Comparison of ENCODE assay signal across 9 mouse cellular contexts in the genomic region with DNA sequence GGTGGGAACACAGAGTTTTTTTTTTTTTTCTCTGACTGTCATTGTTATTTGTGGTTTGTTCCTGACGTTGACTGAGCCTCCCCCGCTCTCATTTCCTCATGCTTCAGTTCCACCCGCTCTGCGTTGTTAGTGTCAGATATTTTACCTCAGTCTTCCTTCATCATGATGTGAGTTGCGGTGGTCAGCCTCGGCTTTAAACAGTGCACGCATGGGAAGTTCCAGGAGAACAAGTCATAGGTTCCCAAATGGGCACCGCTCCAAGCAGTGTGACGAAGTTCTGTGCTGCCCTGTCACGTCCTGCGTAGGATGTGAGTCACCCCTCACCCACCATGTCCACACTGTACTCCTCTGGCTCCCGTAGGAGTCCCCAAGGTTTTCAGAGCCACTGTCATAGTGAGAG. TPM values are rescaled to one million over a fixed set of nuclear protein-coding genes. Genes with fewer than 3 reads are reported as not detected.
DNase-seq lines count a peak whose midpoint lies in the region; ATAC-seq and TF ChIP-seq lines count a peak whose summit lies in the region.
"Had no signal": no experiment of that assay in that cellular context is flagged by ENCODE, and none has a peak within 500 bp of the region (broad histone marks: within the 10 kb centered on the region; RNA-seq: fewer than 3 reads in every experiment).

No protein-coding gene starts in this region.

- H3K4me1 ChIP-seq in liver, embryonic 11.5 days (replicated peaks; ENCODE audit: control insufficient read depth, insufficient read depth, low read length): no peaks in the 10 kb centered on the region
- H3K4me1 ChIP-seq in olfactory bulb, adult 2 months (ENCODE audit: control insufficient read depth, insufficient read depth, low read length): peaks cover 19% of the 10 kb centered on the region
- H3K4me1 ChIP-seq in midbrain, embryonic 10.5 days: no peaks in the 10 kb centered on the region
- H3K4me1 ChIP-seq: lung, embryonic 15.5 days had no signal

- no peak for TF ChIP-seq CTCF in olfactory bulb, adult 2 months (IDR thresholded peaks at IDR 0.05; ENCODE audit: insufficient read depth, low read depth, low read length)

- peak overlapping the region; percentile 42; the same call in 1 of the 2 replicates for H3K4me2 ChIP-seq in liver, embryonic 11.5 days
- H3K4me2 ChIP-seq: lung, embryonic 15.5 days had no signal

- WGBS in liver, embryonic 11.5 days: 45% methylated on average over 12 of the region's 12 CpGs
- WGBS in olfactory bulb, adult 2 months: 53% methylated on average over 12 of the region's 12 CpGs
- WGBS in midbrain, embryonic 10.5 days: 85% methylated on average over 12 of the region's 12 CpGs

- no peak overlapping the region for H3K4me3 ChIP-seq in liver, embryonic 11.5 days (ENCODE audit: low read depth, low read length)
- peak overlapping the region; percentile 9; the same call in 1 of the 2 replicates for H3K4me3 ChIP-seq in olfactory bulb, adult 2 months (ENCODE audit: insufficient read depth, low read depth, low read length)
- H3K4me3 ChIP-seq in midbrain, embryonic 10.5 days: no peak overlapping the region
- H3K4me3 ChIP-seq: lung, embryonic 15.5 days had no signal

- H3K36me3 ChIP-seq in liver, embryonic 11.5 days (ENCODE audit: control insufficient read depth, insufficient read depth, low read length): no peaks in the 10 kb centered on the region
- H3K36me3 ChIP-seq in midbrain, embryonic 10.5 days: no peaks in the 10 kb centered on the region
- H3K36me3 ChIP-seq: lung, embryonic 15.5 days had no signal

- DNase-seq in liver, embryonic 11.5 days (ENCODE audit: low spot score): no peak
- DNase-seq in liver: no peak
- DNase-seq in kidney, postnatal 25 days: peak; percentile 65 to 80
- no peak for DNase-seq in ovary, postnatal 36 days (ENCODE audit: low spot score)
- no peak for DNase-seq in neural tube, embryonic 10.5 days (ENCODE audit: extremely low spot score, low spot score)
- DNase-seq in midbrain, embryonic 10.5 days (ENCODE audit: low spot score): no peak

- no peak for TF ChIP-seq POLR2A in olfactory bulb, adult 2 months (IDR thresholded peaks at IDR 0.05; ENCODE audit: insufficient read depth, low read depth, low read length)

- no peak overlapping the region for H3K27ac ChIP-seq in liver, embryonic 11.5 days (ENCODE audit: low read depth, low read length)
- no peak overlapping the region for H3K27ac ChIP-seq in olfactory bulb, adult 2 months (ENCODE audit: insufficient read depth, low read depth, low read length)
- H3K27ac ChIP-seq in midbrain, embryonic 10.5 days (replicated peaks): no peak overlapping the region
- H3K27ac ChIP-seq: lung, embryonic 15.5 days had no signal

- H3K9ac ChIP-seq in liver, embryonic 11.5 days (ENCODE audit: low read depth, low read length): no peak overlapping the region
- H3K9ac ChIP-seq: lung, embryonic 15.5 days had no signal

- H3K27me3 ChIP-seq in liver, embryonic 11.5 days (replicated peaks; ENCODE audit: control insufficient read depth, insufficient read depth, low read length): no peaks in the 10 kb centered on the region
- no peaks in the 10 kb centered on the region for H3K27me3 ChIP-seq in midbrain, embryonic 10.5 days (ENCODE audit: low read depth, poor library complexity, severe bottlenecking)
- H3K27me3 ChIP-seq: lung, embryonic 15.5 days had no signal

- ATAC-seq in liver, embryonic 11.5 days (replicated peaks; ENCODE audit: low FRiP score): no peak; the same call in 1 of the 2 replicates
- peak; percentile 95 for ATAC-seq in granulocyte monocyte progenitor cell, adult 5-6 weeks (replicated peaks; ENCODE audit: poor library complexity, severe bottlenecking)

- H3K9me3 ChIP-seq in liver, embryonic 11.5 days (ENCODE audit: control insufficient read depth, low read length): no peaks in the 10 kb centered on the region
- no peaks in the 10 kb centered on the region for H3K9me3 ChIP-seq in midbrain, embryonic 10.5 days (replicated peaks)
- H3K9me3 ChIP-seq: lung, embryonic 15.5 days had no signal

RNA-seq across cellular contexts. Expression of gene Ramp3, which starts 36.9 kb away (rescaled TPM):
- 0.34 and 0.53 TPM in 2 replicates for polyA plus RNA-seq in liver, embryonic 11.5 days (2014; fragmentation: Nextera tagmentation; extraction: Ambion mirVana)
- total RNA-seq in granulocyte monocyte progenitor cell, adult 5-6 weeks (2014; fragmentation: Nextera tagmentation): not detected in 2 replicates
- total RNA-seq in granulocyte monocyte progenitor cell, adult 5-6 weeks (2017): not detected in 2 replicates
- polyA plus RNA-seq in olfactory bulb, adult 2 months (2012; ENCODE audit: insufficient read depth, insufficient read length, low replicate concordance, missing spikeins): not detected in 2 replicates
- 5.6 and 7.1 TPM in 2 replicates for polyA plus RNA-seq in midbrain, embryonic 10.5 days (2016; fragmentation: Nextera tagmentation; extraction: Ambion mirVana)

RNA-seq across cellular contexts. Expression of gene Wap, which starts 56.7 kb away (rescaled TPM):
- not detected in 2 replicates for polyA plus RNA-seq in liver, embryonic 11.5 days (2014; fragmentation: Nextera tagmentation; extraction: Ambion mirVana)
- not detected in 2 replicates for total RNA-seq in granulocyte monocyte progenitor cell, adult 5-6 weeks (2014; fragmentation: Nextera tagmentation)
- total RNA-seq in granulocyte monocyte progenitor cell, adult 5-6 weeks (2017): not detected in 2 replicates
- polyA plus RNA-seq in olfactory bulb, adult 2 months (2012; ENCODE audit: insufficient read depth, insufficient read length, low replicate concordance, missing spikeins): not detected in 2 replicates
- not detected in 2 replicates for polyA plus RNA-seq in midbrain, embryonic 10.5 days (2016; fragmentation: Nextera tagmentation; extraction: Ambion mirVana)
- polyA plus RNA-seq: lung, embryonic 15.5 days had no signal

Comparison
In these comparisons a context has a peak if more than half of its experiments do, and no peak if none do; other contexts are left out.
1. DNase-seq: peak in kidney, postnatal 25 days (2 of 2); none in liver, embryonic 11.5 days (single experiment), liver (single experiment), ovary, postnatal 36 days (single experiment), neural tube, embryonic 10.5 days (single experiment) and midbrain, embryonic 10.5 days (single experiment).